Mouse (Mus musculus) megakaryocyte, embryonic 14.5 days (primary cell): ENCODE results near the gene Tmem219. TPM values are rescaled to one million over a fixed set of nuclear protein-coding genes. Genes with fewer than 3 reads are reported as not detected.
A peak's percentile ranks its signal among the peaks of the same experiment; 100 is the strongest.
"Not testable (repeated sequence)": the region's sequence is repeated elsewhere in the genome, so short reads cannot be mapped to it uniquely, and the experiment has no call there.

Source experiments
- H3K27me3 ChIP-seq: replicated peaks from 2 replicates; pipeline ENCODE3; 2012; ENCODE audit warnings: inconsistent platforms
- H3K36me3 ChIP-seq: replicated peaks from 2 replicates; pipeline ENCODE3; 2012; ENCODE audit warnings: low read length, inconsistent platforms, mixed read lengths
- H3K4me1 ChIP-seq: 2 replicates; pipeline ENCODE4 v1.6.1; 2012; ENCODE audit warnings: inconsistent platforms
- H3K4me3 ChIP-seq: replicated peaks from 2 replicates; pipeline ENCODE3; 2012; ENCODE audit warnings: moderate library complexity, mild to moderate bottlenecking, inconsistent platforms
- H3K9me3 ChIP-seq: 2 replicates; pipeline ENCODE4 v1.6.1; 2012; ENCODE audit warnings: inconsistent platforms
- FLI1 ChIP-seq: IDR thresholded peaks from 2 replicates; pipeline ENCODE4 v1.6.1; 2012; ENCODE audit warnings: low read length, inconsistent platforms, mixed read lengths
- GATA1 ChIP-seq: IDR thresholded peaks from 3 replicates; pipeline ENCODE4 v1.6.1; 2012; ENCODE audit warnings: mixed read lengths, low read length, inconsistent platforms, borderline replicate concordance
- polyA plus RNA-seq: library from polyadenylated mRNA; stranded (reverse); fragments of >175 nt; gene quantifications from 2 replicates; pipeline ENCODE4 v1.2.3, GENCODE M21; 2012; ENCODE audit warnings: low replicate concordance; ENCODE audit not compliant: insufficient read depth

Gene Tmem219
- polyA plus RNA-seq, 1 experiment: 50.9 TPM

GRCm38 (mm10) chr7:126926299-126926698 lies 3.6 kb upstream of the Tmem219 start:
- Histone ChIP-seq H3K4me1 (peaks cover 71% of the 10 kb centered on the region), H3K27me3 (no peaks in the 10 kb centered on the region), H3K4me3 (no peak overlapping the region), H3K36me3 (peaks cover 13% of the 10 kb centered on the region), H3K9me3 (no peaks in the 10 kb centered on the region)
- no peak for TF ChIP-seq FLI1
- TF ChIP-seq GATA1: peak; percentile 23; the same call in 1 of the 3 replicates

GRCm38 (mm10) chr7:126923999-126924398 lies 1.3 kb upstream of the Tmem219 start:
- TF ChIP-seq FLI1: no peak
- TF ChIP-seq GATA1: no peak
- Histone ChIP-seq H3K4me3 (peak overlapping the region; percentile 31), H3K9me3 (no peaks in the 10 kb centered on the region), H3K27me3 (no peaks in the 10 kb centered on the region), H3K4me1 (peaks cover 62% of the 10 kb centered on the region), H3K36me3 (no peaks in the 10 kb centered on the region)

- no peak for TF ChIP-seq FLI1
- H3K27me3 ChIP-seq: no peaks in the 10 kb centered on the region
- peaks cover 52% of the 10 kb centered on the region for H3K4me1 ChIP-seq
- no peaks in the 10 kb centered on the region for H3K36me3 ChIP-seq
- H3K9me3 ChIP-seq: no peaks in the 10 kb centered on the region
- H3K4me3 ChIP-seq: no peak overlapping the region
These were observed 1.2 kb downstream of the Tmem219 start for GRCm38 (mm10) chr7:126921563-126921962.

GRCm38 (mm10) chr7:126919973-126920372 lies 2.7 kb downstream of the Tmem219 start:
- Histone ChIP-seq H3K4me3 (no peak overlapping the region), H3K4me1 (peaks cover 47% of the 10 kb centered on the region), H3K27me3 (peaks cover 2% of the 10 kb centered on the region), H3K9me3 (no peaks in the 10 kb centered on the region), H3K36me3 (no peaks in the 10 kb centered on the region)
- TF ChIP-seq FLI1: no peak
- no peak for TF ChIP-seq GATA1

- not testable (repeated sequence) for H3K27me3 ChIP-seq, H3K9me3 ChIP-seq, H3K4me3 ChIP-seq, H3K36me3 ChIP-seq
- peaks cover 31% of the 10 kb centered on the region for H3K4me1 ChIP-seq
These were observed 4.4 kb downstream of the Tmem219 start for GRCm38 (mm10) chr7:126918356-126918755.

GRCm38 (mm10) chr7:126914844-126915243 lies 7.9 kb downstream of the Tmem219 start:
- TF ChIP-seq GATA1 (no peak), FLI1 (no peak)
- Histone ChIP-seq H3K27me3 (peaks cover 5% of the 10 kb centered on the region), H3K4me1 (peaks cover 18% of the 10 kb centered on the region), H3K36me3 (no peaks in the 10 kb centered on the region), H3K9me3 (peaks cover 4% of the 10 kb centered on the region; the same call in 1 of the 2 replicates), H3K4me3 (no peak overlapping the region)

- TF ChIP-seq FLI1: no peak
- TF ChIP-seq GATA1: no peak
- H3K4me1 ChIP-seq: peaks cover 20% of the 10 kb centered on the region
- peaks cover 4% of the 10 kb centered on the region; the same call in 1 of the 2 replicates for H3K9me3 ChIP-seq
- peaks cover 6% of the 10 kb centered on the region for H3K27me3 ChIP-seq
- H3K4me3 ChIP-seq: no peak overlapping the region
- no peaks in the 10 kb centered on the region for H3K36me3 ChIP-seq
These were observed 17.1 kb downstream of the Tmem219 start for GRCm38 (mm10) chr7:126905590-126905989.

- H3K9me3 ChIP-seq, H3K27me3 ChIP-seq, H3K4me3 ChIP-seq: not testable (repeated sequence)
- H3K4me1 ChIP-seq: peaks cover 33% of the 10 kb centered on the region
- H3K36me3 ChIP-seq: peaks cover 16% of the 10 kb centered on the region
These were observed 22.9 kb downstream of the Tmem219 start for GRCm38 (mm10) chr7:126899781-126900180.

GRCm38 (mm10) chr7:126898102-126898990 lies 24.4 kb downstream of the Tmem219 start:
- Histone ChIP-seq H3K4me1 (peaks cover 38% of the 10 kb centered on the region), H3K4me3 (peak overlapping the region; percentile 99), H3K9me3 (no peaks in the 10 kb centered on the region), H3K27me3 (peaks cover 5% of the 10 kb centered on the region), H3K36me3 (peaks cover 30% of the 10 kb centered on the region)
- TF ChIP-seq FLI1 (no peak), GATA1 (no peak)

- Histone ChIP-seq H3K4me1 (peaks cover 38% of the 10 kb centered on the region), H3K9me3 (no peaks in the 10 kb centered on the region), H3K27me3 (peaks cover 2% of the 10 kb centered on the region), H3K4me3 (peak overlapping the region; percentile 99), H3K36me3 (peaks cover 38% of the 10 kb centered on the region)
- TF ChIP-seq GATA1 (no peak), FLI1 (no peak)
These were observed 25.2 kb downstream of the Tmem219 start for GRCm38 (mm10) chr7:126897390-126898101.
